Mouse (Mus musculus): ENCODE measurements around the gene Osm.

The Osm gene

GRCm38 (mm10) chr11:4239691-4240090 lies 3.5 kb downstream of the Osm start:
- DNase-seq (ENCODE audit: low spot score in 2 of 2), result no peak

GRCm38 (mm10) chr11:4240151-4240550 lies 3.9 kb downstream of the Osm start:
- no peak for DNase-seq (ENCODE audit: low spot score in 2 of 2)

DNA sequence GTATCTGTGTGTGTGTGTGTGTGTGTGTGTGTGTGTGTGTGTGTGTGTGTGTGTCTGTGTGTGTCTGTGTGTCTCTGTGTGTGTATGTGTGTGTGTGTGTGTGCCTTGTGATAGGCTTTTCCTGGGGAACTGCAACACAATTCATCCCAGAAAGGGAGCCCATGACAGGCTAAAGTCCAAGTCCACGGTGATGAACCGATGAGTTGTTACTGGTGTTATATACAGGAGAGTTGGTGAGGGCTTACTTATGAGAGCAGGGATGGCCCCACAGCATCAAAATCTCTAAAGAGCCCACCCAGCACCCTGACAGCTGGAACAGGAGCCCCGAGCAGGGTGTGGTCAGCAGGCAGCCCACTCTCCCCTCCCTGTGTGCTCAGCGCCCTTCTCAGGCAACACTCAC lies 5.0 kb downstream of the Osm start:
- no peak for DNase-seq (ENCODE audit: low spot score in 2 of 2)

DNA sequence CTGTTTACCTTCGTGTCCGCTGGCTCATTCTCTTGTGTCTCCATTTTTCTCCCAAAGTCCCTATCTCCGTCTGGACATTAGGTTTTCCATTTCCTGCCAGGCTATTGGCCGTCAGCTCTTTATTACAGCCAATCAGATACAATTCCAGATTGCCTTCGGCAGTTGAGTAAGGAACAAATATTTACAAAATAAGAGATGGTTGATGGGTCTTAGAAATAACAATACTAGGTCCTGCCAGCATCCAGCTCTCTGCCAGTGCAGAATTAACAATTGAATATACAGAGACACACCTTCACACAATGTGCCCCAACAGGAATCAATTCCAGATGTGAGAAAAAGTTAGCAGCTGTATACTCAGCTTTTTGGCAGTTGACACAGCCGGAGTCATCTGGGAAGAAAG lies 9.9 kb downstream of the Osm start:
- no peak for DNase-seq (ENCODE audit: low spot score in 2 of 2)

- no peak for DNase-seq (ENCODE audit: low spot score in 2 of 2)
Observed at GRCm38 (mm10) chr11:4246623-4247022, 10.4 kb downstream of the Osm start.

DNA sequence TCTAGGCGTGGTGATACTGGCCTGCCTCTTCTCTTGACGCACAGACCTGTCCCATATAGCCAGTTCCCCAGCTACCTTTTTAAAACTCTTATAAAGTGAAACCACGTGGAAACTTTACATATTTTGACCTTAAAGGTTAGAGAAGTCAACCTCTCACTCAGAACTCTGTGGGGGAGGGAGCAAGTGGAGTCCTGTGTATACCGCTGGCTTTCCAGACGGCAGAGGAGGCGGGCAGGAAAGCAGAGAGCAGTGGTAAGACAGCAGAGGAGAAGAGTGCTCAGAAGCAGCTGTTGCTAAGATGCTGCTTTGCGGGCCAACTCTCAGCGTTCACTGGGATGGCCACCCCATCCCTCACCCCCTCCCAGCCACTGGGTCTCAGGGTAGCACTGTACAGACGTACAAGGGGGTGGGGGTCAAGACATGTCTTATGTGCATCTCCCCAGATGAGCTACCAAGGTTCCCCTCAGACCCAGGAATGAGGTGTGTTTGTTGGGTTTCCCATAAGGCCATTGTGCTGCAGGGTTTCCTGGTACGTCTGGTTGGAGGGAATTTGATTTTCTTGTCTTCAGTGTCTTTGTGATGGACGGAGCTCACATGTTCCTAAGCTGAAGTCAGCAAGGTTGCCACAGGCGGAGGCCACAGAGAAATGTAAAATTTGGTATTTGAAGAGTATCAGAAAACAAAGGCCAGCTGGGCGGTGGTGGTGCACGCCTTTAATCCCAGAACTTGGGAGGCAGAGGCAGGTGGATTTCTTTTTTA lies 11.2 kb downstream of the Osm start:
- DNase-seq (ENCODE audit: low spot score in 2 of 2), result no peak

DNA sequence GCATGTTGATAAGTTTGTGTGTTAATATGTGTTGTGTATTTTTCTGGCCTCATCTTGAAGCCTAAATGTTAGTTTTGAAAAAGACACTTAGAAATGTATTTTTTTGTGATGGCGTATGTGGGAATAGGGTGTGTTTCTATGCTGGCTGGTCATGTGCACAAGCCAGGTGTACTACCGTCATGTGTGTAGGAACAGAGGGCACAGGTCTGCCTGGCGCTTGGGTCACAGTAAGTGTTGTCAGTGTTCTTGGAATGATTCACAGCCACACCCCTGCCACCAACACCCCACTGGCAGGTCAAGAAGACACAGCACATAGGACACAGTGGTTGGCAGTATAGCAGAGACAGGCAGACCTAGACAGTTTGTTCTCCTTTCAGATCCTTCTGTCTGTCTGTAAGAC lies 12.9 kb downstream of the Osm start:
- no peak for DNase-seq (ENCODE audit: low spot score in 2 of 2)

- DNase-seq (ENCODE audit: low spot score in 2 of 2), result no peak
Observed at GRCm38 (mm10) chr11:4250290-4250689, 14.1 kb downstream of the Osm start.

- no peak for DNase-seq (ENCODE audit: low spot score in 2 of 2)
Observed at GRCm38 (mm10) chr11:4251376-4251775, 15.2 kb downstream of the Osm start.

DNA sequence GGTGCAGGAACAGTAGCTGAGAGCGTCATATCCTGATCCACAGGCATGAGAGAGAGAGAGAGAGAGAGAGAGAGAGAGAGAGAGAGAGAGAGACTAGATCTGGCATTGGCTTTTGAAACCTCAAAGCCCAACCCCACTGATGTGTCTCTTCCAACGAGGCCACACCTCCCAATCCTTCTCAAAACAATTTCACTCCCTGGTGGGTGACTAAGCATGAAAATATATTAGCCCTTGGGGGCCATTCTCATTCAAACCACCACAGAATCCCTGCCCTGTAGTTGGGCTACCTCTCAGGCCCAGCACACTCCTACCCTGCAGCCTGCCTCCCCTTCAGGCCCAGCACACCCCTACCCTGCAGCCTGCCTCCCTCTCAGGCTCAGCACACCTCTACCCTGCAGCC lies 16.7 kb downstream of the Osm start:
- DNase-seq (ENCODE audit: low spot score in 2 of 2), result no peak

DNA sequence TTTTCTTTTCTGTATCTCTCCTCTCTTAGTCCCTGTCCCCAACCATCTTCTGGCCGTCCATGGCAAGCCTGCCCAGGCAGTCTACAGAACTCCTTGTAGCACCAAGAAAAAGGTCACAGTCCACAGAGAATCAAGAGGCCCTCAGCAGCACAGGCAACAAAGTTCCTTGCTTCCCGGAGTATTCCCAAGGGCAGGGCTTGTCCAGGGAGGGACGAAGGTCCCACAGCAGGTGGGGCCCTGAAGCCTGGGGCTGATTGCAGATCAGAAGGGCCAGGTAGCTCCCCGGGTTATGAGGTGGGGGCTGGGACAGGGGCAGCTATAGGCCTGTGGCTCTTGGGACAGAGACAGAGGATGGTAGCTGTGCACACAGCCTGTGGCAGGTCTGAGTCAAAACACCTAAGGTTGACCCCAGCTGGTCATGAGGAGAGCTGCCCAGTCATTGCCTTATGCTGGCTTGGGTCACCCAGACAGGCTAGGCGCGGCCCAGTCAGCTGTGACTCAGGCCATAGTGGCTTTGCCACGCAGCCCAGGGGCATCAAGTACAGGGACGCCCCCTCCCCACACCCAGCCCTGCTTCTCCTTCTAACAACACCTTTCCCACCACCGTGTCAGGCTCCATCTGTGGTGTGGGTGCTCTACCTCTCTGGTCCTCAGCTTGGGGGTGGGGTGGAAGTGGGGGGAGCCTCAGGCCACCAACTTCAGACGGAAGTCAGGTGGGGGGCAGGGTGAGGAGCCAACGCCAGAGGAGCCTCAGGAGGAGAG lies 20.8 kb downstream of the Osm start, which contains the start of gene Lif:
Gene Lif, plus strand, starts transcription at position 712 of the 762 bp plus-strand sequence.
- no peak for DNase-seq (ENCODE audit: low spot score in 2 of 2)

DNA sequence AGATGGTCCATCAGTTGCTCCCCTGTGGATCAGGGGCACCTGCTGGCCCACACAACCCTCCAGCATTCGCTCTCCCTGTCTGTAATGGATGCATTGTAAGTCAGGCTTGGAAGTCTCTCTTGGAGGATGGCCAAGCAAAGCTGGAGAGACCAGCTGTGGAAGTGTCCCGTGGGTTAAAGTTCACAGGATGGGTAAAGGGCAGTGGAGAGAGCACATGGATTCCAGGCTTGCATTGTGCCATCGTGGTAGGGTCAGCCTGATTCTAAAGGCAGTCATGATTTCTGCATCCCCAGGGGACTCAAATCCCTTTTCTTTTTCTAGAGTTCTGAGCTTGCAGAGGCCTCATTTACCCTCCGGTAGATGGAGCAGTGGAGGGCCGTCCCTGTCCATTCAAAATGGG lies 21.5 kb downstream of the Osm start:
- DNase-seq (ENCODE audit: low spot score in 2 of 2), result no peak

DNA sequence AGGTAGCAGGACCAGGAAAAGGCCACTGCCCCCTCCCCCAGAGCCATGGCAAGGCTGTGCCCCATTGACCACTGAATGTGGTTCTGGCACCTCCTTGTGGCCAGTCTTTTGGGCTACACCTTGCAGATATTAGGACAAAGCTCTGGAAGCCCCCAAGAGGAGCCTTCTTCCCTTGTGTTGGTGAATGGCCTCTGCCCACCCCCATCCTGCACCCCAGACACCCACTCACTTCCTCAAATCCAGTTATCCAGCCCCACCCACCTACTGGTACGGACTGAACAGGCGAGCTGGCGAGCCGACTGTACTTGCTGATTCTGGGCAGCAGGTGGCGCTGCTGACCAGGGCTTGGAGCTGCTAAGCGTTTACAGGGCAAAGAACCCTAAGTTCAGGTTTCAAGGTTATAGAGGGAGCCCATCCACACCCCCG lies 22.4 kb downstream of the Osm start:
- peak; percentile 71 to 88 for DNase-seq (ENCODE audit: low spot score in 2 of 2)

DNA sequence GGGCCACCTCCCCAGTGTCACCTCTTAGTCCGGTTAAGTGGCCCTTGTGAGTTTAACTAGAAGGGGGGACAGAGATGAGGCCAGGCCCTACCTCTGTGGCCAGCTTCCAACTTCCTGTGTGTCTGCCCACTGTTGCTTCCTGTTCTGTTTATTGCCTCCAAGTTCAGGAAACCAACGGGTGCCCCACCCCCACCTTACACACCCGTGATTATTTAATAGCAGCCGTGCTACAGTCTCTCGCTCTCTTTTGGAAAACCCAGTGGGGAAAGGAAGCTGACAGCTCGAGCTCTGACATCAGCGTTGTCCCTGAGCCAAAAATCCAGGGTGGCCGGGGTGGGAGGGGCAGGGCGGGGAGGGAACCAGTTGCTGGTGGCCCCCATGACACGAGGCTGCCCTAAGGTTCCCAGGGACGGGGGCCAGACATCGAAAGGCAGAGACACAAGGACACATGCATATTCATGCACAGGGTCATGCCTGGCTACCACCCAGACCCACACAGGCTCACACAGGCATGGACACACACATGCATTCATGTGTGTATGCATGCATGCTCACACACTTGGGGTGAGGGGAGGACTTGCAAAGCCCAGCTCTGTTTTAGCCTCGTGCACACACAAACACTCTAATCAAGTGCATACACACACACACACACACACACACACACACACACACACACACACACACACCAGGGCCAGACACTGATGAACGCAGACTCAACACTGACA lies 24.4 kb downstream of the Osm start:
- no peak for DNase-seq (ENCODE audit: low spot score in 2 of 2)

DNA sequence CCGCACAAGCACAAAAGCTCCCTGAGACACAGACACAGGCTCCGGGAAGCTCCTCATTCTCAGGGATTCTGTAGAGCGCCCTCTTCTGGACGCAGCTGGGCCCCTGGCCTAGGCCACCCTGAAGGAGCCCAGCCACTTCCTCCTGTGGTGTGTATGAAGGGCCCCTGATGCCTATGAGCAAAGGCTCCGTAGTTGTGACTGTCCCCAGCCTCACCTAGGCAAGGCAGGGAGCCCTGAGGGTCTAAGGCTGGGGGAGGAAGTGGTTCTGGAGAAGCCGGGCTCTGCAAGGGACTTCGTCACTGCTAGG lies 24.9 kb downstream of the Osm start:
- peak; percentile 50 to 73 for DNase-seq (ENCODE audit: low spot score in 2 of 2)

- no peak for DNase-seq (ENCODE audit: low spot score in 2 of 2)
Observed at GRCm38 (mm10) chr11:4261969-4262368, 25.7 kb downstream of the Osm start.

DNA sequence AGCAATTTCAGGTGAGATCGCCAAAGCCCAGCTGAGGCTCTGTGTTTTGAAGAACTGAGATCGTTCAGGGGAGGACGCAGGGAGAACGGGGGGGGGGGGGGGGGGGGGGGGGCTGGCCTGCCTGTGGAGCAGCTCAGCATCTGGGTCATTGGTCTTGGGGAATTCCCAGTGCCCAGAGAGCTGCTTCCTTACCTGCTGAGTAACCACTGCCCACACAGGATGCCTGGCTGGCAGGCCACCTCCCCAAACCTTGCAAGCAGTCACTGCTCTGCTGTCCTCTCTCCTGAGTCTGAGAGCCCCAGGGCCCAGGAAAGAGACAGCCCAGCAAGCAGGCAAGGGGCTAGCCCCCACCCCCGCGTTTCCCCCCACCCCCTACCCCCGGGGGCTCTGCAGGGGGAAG lies 26.6 kb downstream of the Osm start:
- DNase-seq (ENCODE audit: low spot score in 2 of 2), result no peak

GRCm38 (mm10) chr11:4263296-4263695 lies 27.1 kb downstream of the Osm start:
- no peak for DNase-seq (ENCODE audit: low spot score in 2 of 2)

- DNase-seq (ENCODE audit: low spot score in 2 of 2), result no peak
Observed at GRCm38 (mm10) chr11:4264066-4264465, 27.8 kb downstream of the Osm start.

DNA sequence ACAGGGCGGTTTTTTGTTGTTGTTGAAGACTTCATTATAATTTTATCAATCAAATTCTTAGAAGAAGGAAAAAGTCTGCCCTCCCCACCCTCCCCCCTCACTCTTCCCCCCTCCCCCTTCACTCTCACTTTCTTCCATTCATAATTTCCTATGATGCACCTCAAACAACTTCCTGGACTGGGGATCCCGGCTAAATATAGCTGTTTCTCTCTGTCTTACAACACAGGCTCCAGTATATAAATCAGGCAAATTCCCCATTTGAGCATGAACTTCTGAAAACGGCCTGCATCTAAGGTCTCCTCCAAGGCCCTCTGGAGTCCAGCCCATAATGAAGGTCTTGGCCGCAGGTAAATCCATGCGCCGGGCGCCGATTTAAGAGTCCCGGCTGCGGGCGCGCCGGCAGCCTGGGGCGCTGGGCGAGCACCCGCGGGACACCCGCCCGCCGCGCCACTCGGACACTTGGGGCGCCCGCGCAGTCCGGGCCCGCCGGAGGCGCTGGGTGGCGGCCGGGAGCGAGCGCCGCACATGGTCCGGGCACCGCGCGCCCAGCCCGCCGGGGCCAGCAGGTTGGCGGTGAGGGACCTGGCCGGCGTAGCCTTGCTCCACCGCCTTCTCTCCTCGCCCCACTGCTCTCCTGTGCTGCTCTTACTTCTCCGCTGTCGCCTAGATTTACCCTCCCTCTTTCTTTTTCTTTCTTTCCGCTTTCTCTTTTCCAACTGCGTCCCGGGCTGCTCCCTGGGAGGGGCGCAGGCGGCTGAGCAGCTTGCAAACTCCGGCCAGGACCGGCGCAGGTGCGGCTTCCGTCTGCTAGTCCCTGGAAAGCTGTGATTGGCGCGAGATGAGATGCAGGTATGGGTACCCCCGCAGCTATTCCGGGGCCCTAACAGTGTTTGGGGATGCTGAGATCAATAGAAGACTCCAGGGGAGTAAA lies 30.3 kb downstream of the Osm start:
- DNase-seq (ENCODE audit: low spot score in 2 of 2), result no peak

GRCm38 (mm10) chr11:4267202-4267578 lies 31.0 kb downstream of the Osm start:
- DNase-seq (ENCODE audit: low spot score in 2 of 2), result no peak

DNA sequence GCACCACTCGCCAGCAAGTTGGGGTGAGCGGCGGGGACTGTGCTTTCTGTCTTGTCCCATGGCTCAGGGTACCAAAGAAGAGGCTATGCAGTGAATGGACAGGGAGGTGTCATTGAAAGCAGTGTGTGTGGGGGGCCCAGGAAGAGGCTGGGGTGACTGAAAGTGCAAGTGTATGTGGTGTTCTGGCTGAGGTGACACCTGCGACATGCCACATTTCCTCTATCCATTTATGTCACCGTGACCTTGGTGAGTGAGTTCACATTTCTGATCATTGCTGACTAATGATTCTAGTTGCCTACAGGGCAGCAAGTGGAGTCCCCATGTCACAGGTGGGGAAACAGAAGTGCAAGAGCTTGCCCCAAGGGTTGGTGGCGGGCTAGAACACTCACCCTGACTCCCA lies 32.3 kb downstream of the Osm start:
- no peak for DNase-seq (ENCODE audit: low spot score in 2 of 2)

Data from thymus, postnatal 10 days (tissue).